Mouse (Mus musculus) C2C12 (cell line): ENCODE results near the gene Gm34653. TPM values are rescaled to one million over a fixed set of nuclear protein-coding genes. Genes with fewer than 3 reads are reported as not detected.
"Not testable (repeated sequence)": the region's sequence is repeated elsewhere in the genome, so short reads cannot be mapped to it uniquely, and the experiment has no call there.

ENCODE experiments used
- H3K27me3 ChIP-seq: one replicate; pipeline ENCODE4 v1.6.1; 2011; ENCODE audit not compliant: control insufficient read depth, insufficient read depth, insufficient read length
- H3K36me3 ChIP-seq: one replicate; pipeline ENCODE4 v1.6.1; 2011; ENCODE audit not compliant: control insufficient read depth, insufficient read depth
- H3K4me3 ChIP-seq: one replicate; pipeline ENCODE4 v1.5.1; 2011; ENCODE audit warnings: mild to moderate bottlenecking, control low read depth; ENCODE audit not compliant: poor library complexity, insufficient read depth, severe bottlenecking
- H3K79me2 ChIP-seq: one replicate; pipeline ENCODE4 v1.6.1; 2011; ENCODE audit not compliant: control insufficient read depth, insufficient read depth
- H3K79me3 ChIP-seq: one replicate; pipeline ENCODE4 v1.6.1; 2011; ENCODE audit warnings: low read depth, control low read depth
- H3ac ChIP-seq: one replicate; pipeline ENCODE3; 2011; ENCODE audit warnings: low read depth; ENCODE audit not compliant: control insufficient read depth, insufficient read length
- CEBPB ChIP-seq: IDR thresholded peaks from one replicate; pipeline ENCODE4 v1.6.1; 2011; ENCODE audit warnings: low read depth, mild to moderate bottlenecking, control low read depth, moderate library complexity
- CTCF ChIP-seq: IDR thresholded peaks from one replicate; pipeline ENCODE4 v1.5.1; 2011; ENCODE audit not compliant: control insufficient read depth, insufficient read depth, insufficient read length
- FOSL1 ChIP-seq: IDR thresholded peaks from one replicate; pipeline ENCODE4 v1.8.0; 2011; ENCODE audit warnings: mild to moderate bottlenecking, low read length; ENCODE audit not compliant: poor library complexity, insufficient read depth, severe bottlenecking
- MAX ChIP-seq: IDR thresholded peaks from one replicate; pipeline ENCODE4 v1.6.1; 2011; ENCODE audit warnings: mild to moderate bottlenecking, control low read depth
- MYOD1 ChIP-seq: IDR thresholded peaks from one replicate; pipeline ENCODE4 v1.6.1; 2011; ENCODE audit warnings: low read depth; ENCODE audit not compliant: control insufficient read depth, insufficient read length
- MYOG ChIP-seq: IDR thresholded peaks from one replicate; pipeline ENCODE4 v1.6.1; 2011; ENCODE audit not compliant: control insufficient read depth, insufficient read length; ENCODE audit errors: extremely low read depth
- USF1 ChIP-seq: IDR thresholded peaks from one replicate; pipeline ENCODE4 v1.6.1; 2011; ENCODE audit warnings: low read depth, mild to moderate bottlenecking, control low read depth, moderate library complexity
- long read RNA-seq, 2 experiments: library from polyadenylated mRNA; unstranded; transcript quantifications; one replicate each; pipeline ENCODE4 v2.0.0; 2019 to 2020
- polyA plus RNA-seq: library from polyadenylated mRNA; unstranded; fragments of >200 nt; fragmentation: generic; extraction: Trizol; gene quantifications from one replicate; pipeline ENCODE4 v1.2.1, GENCODE M21; 2012; ENCODE audit warnings: missing spikeins

Gm34653 gene
- polyA plus RNA-seq: 0.04 TPM
- long read RNA-seq, experiment 1: 0 reads
- long read RNA-seq, experiment 2: 0 reads

DNA sequence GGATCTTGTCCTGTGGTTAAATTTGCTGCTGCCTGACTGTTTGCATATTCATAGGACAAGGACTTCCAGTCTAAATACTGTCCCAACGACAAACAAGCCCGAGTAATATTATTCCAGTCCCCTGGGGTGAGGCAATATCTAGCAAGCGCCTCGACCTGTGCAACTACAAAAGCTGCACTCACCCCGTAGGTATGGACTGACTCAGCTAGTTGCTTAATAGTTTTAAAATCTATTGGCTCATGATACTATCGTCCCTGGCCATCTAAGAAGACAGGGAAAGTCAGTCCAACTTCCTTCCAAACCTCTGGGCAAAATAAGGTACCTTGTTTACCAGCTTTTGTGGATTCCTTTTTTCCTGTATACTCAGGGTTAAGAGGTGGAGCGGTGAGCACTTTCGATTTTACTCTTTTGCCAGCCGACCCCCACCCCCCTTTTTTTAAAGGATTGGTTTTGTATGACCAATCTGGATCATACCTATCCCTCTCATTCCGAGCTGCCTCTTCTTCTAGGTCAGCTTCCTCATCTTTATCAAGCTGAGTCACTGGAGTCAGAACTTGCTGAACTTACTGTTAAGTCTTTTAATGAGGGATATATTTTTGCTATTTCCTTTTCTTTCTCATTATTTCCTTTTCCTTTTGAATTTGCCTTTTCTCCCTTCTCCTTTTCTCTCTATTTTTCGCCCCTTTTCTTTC, at the start of gene Gm34653:
Gene Gm34653, plus strand, starts transcription at position 242 of the 692 bp plus-strand sequence.
- peak; percentile 4 for TF ChIP-seq CEBPB
- not testable (repeated sequence) for H3K79me3 ChIP-seq, H3ac ChIP-seq, H3K4me3 ChIP-seq, H3K79me2 ChIP-seq, H3K36me3 ChIP-seq, H3K27me3 ChIP-seq

DNA sequence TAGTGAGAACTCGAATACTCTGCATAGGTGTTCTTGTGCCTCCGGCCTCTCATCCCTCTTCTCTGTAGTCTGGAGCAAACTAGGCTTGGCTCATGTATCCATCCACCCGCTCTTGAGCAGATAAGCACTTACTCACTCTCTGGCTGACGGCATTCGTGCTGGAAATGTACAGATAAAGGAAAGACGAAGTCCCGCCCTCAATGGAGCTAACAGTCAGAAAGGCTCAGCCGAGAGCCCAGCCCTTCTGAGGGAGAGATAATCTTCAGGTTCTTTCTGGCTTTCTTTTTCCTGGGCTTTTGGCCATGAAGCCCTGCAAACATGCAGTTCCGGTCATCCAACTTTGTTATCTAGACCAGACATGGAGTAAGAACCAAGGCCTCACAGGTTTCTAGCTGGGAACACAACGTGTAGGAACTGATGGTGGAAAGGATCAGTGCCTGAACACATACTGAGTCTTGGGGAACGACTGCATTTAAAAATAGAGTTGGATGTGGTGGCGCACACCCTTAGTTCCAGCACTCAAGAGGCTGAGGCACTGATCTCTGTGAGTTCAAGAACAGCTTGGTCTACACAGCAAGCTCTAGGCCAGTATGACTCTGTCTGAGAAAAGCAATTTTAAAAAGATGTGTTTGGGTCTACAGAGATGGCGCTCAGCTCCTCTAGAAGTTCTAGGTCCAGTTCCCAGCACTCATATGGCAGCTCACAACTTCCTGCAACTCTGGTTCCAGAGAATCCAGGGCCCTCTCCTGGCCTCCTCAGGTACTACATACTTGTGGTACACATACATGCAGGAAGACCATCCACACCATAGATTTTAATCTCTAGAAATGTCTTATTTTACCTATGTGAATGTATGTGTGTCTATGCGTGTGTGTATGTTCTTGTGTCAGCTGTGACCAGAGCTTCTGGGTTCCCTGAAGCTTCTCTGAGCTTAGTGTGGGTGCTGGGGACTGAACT, 49.5 kb upstream of the Gm34653 start:
- Histone ChIP-seq H3K4me3 (no peak overlapping the region), H3ac (no peak overlapping the region), H3K79me3 (no peaks in the 10 kb centered on the region), H3K27me3 (no peaks in the 10 kb centered on the region), H3K36me3 (peaks cover 72% of the 10 kb centered on the region), H3K79me2 (no peaks in the 10 kb centered on the region)
- TF ChIP-seq MYOG (no peak), MAX (no peak), CEBPB (no peak), FOSL1 (no peak), USF1 (no peak), MYOD1 (no peak), CTCF (no peak)

DNA sequence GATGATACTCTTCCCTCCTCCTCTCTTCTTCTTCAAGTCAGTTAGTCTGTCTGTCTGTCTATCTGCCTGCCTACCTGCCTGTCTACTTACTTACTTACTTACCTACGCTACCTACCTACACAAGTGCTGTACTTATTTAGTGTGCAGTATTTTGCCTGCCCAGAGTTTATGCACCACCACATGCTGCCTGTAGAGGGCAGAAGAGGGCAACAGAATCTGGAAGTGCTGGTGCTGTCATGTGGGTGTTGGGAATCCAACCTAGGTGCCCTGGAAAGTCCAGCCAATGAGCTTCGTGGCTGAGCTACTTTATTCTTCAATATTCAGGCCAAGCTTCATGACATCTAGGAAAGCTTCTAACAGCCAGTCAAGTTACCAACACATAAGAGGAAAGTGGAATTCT, 48.7 kb upstream of the Gm34653 start:
- peak; percentile 19 for TF ChIP-seq MAX
- peak; percentile 66 for TF ChIP-seq CTCF
- no peak for TF ChIP-seq USF1
- no peak for TF ChIP-seq MYOD1
- no peaks in the 10 kb centered on the region for H3K79me3 ChIP-seq
- H3ac ChIP-seq: no peak overlapping the region
- no peaks in the 10 kb centered on the region for H3K79me2 ChIP-seq
- no peak overlapping the region for H3K4me3 ChIP-seq
- peaks cover 72% of the 10 kb centered on the region for H3K36me3 ChIP-seq
- no peaks in the 10 kb centered on the region for H3K27me3 ChIP-seq

DNA sequence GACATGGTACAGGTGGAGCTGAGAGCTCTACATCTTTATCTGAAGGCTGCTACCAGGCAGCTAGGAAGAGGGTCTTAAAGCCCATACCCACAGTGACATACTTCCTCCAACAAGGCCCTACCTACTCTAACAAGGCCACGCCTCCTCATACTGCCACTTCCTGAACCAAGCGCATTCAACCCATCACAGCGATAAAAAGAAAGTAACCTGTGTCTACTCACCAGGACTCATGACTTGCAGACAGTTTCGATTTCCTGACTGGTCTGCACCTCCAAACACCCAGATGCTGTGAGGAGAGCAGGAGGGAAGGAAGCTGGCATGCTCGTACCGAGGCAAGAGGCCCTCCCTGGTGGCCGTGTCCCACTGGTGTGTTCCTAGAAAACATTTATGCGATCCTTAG, 42.5 kb upstream of the Gm34653 start:
- TF ChIP-seq MYOD1: no peak
- H3K36me3 ChIP-seq: peaks cover 62% of the 10 kb centered on the region
- no peak overlapping the region for H3K4me3 ChIP-seq
- H3K79me2 ChIP-seq: no peaks in the 10 kb centered on the region
- H3K79me3 ChIP-seq: no peaks in the 10 kb centered on the region
- no peak overlapping the region for H3ac ChIP-seq
- no peaks in the 10 kb centered on the region for H3K27me3 ChIP-seq

DNA sequence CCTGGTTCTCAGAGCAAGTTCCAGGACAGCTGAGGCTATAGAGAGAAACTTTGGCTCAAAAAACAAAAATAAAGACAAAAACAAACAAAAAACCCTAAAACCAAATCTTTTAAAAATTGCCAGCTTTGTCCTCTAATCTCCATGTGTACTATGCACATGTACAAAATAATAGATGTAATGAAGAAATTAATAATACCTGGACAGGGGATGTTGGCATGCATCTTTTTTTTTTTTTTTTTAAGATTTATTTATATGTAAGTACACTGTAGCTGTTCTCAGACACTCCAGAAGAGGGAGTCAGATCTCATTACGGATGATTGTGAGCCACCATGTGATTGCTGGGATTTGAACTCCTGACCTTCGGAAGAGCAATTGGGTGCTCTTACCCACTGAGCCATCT, 40.3 kb upstream of the Gm34653 start:
- not testable (repeated sequence) for H3ac ChIP-seq, H3K4me3 ChIP-seq, H3K79me3 ChIP-seq, H3K27me3 ChIP-seq, H3K79me2 ChIP-seq
- peaks cover 50% of the 10 kb centered on the region for H3K36me3 ChIP-seq

DNA sequence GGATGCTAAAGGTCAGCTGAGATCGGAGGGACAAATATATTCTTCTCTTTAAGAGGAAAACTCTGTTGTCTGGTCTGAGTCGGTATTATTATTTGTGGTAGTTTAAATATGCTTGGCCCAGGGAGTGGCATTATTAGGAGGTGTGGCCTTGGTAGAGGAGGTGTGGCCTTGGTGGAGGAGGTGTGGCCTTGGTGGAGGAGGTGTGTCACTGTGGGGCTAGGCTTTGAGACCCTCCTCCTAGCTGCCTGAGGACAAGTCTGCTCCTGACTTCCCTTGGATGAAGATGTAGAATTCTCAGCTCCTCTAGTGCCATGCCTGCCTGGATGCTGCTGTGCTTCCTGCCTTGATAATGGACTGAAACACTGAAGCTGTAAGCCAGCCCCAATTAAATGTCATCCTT, 38.3 kb upstream of the Gm34653 start:
- Histone ChIP-seq H3K36me3 (peaks cover 36% of the 10 kb centered on the region), H3K79me3 (no peaks in the 10 kb centered on the region), H3K4me3 (no peak overlapping the region), H3K27me3 (no peaks in the 10 kb centered on the region), H3K79me2 (peaks cover 13% of the 10 kb centered on the region), H3ac (no peak overlapping the region)
- TF ChIP-seq CEBPB (no peak), USF1 (no peak), CTCF (no peak)
